Mouse (Mus musculus): ENCODE results near the gene Slirp. TPM values are rescaled to one million over a fixed set of nuclear protein-coding genes. Genes with fewer than 3 reads are reported as not detected.
A peak's percentile ranks its signal among the peaks of the same experiment; 100 is the strongest.
"Not testable (repeated sequence)": the region's sequence is repeated elsewhere in the genome, so short reads cannot be mapped to it uniquely, and the experiment has no call there.

The Slirp gene
- polyA plus RNA-seq, 1 experiment from 2014 or later: 290 TPM

DNA sequence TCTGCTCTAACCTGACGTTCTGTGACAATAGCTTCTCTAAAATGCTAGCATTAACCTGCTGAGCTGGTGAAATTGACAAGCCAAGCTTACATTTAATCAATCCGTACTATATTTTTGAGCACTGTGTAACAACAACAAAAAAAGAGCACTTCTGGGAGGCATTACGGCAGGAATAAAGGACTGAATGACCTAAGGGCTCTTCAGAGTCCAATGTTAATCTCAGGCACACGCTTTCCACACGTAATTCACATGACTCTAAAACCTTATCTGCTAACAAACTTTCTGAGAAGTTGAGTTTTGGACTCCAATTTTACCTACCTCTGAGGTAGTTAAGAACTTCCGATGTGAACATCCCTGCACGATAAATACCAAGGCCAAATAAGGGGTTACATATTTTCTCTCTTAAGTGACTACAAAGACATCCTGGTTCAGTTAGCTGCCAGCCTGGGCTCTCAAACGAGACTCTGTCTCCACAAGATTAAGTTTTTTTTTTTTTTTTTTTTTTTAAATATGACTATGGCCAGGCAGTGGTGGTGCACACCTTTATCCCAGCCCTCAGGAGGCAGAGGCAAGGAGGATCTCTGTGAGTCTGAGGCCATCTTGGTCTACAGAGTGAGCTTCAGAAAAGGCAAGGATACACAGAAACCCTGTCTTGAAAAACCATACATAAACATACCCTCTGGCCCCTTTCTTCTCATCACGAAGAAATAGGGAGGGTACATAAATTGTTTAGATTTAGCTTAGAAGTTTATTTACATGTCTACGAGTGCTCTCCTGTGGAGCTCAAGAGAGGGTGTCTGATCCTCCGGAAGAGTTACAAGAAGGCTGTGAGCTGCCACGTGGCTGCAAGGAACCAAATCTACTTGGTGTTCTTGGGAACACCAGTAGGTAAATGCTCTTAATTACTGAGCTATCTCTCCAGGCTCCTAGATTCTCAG is 1.2 kb upstream of the Slirp start:
- Histone ChIP-seq H3K9me3 (no peaks in the 10 kb centered on the region), H3K27ac (no peak overlapping the region), H3K36me3 (peaks cover 21% of the 10 kb centered on the region), H3K4me2 (replicated peaks) (peak overlapping the region; percentile 74), H3K4me1 (replicated peaks) (0 out of 2 replicates have a peak, but pooled peaks cover 8% of the 10 kb centered on the region), H3K27me3 (replicated peaks) (no peaks in the 10 kb centered on the region), H3K9ac (peak overlapping the region; percentile 87), H3K4me3 (replicated peaks) (peak overlapping the region; percentile 80)
- 18% methylated on average over 12 of the region's 12 CpGs for WGBS
- ATAC-seq: peak; percentile 42; the same call in 1 of the 2 replicates

DNA sequence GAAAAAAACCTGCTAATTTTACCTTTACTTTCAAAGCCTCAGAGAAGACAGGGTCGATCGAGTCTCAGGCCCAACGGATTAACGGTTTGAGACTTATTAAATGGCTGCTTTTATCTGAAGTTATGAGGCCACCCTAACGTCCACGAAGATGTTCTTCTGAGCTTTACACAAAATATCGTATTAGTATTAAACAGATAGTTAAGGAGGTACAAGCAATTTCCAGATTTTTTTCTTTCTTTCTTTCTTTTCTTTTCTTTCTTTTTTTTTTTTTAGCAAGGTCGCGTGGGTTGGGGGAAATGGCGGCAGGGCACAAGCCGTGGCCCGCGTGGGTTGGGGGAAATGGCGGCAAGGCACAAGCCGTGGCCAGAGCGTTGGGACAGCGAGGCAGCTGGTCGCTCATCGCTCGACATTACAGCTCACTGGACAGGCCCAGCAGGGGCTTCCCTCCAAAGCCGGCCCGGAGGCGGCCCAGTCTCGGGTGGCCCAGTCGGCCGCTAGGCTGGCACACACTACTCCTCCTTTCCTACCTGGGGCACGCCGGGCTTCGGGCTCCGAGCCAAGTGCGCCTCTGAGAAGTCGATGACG is 489 bp upstream of the Slirp start:
- H3K4me2 ChIP-seq (replicated peaks): peak overlapping the region; percentile 74
- under 1% methylated on average over 33 of the region's 33 CpGs for WGBS
- peaks cover 19% of the 10 kb centered on the region for H3K36me3 ChIP-seq
- no peaks in the 10 kb centered on the region for H3K9me3 ChIP-seq
- H3K4me3 ChIP-seq (replicated peaks): peak overlapping the region; percentile 80
- 0 out of 2 replicates have a peak, but pooled peaks cover 8% of the 10 kb centered on the region for H3K4me1 ChIP-seq (replicated peaks)
- H3K27ac ChIP-seq: peak overlapping the region; percentile 82
- ATAC-seq: peak; percentile 83
- H3K9ac ChIP-seq: peak overlapping the region; percentile 87
- H3K27me3 ChIP-seq (replicated peaks): no peaks in the 10 kb centered on the region

DNA sequence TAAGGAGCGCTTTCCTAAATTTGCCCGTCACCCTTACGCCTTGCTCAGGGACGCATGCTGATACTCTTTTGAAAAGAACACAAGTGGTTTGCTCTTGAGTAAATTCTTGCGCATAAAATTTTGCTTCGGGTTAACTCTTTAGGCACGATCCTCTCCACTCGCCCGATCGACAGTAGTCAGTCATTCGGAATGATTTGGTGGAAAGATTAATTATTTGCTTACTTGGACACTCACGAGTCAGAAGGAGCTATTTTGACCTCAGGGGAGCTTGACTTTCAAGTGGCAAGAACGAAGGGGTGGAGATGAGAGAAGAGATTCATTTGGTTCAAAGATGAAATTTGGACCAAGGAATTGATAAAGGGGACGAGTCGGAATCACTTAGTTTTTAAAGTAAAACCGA is 515 bp downstream of the Slirp start:
- ATAC-seq: no peak; the same call in 1 of the 2 replicates

DNA sequence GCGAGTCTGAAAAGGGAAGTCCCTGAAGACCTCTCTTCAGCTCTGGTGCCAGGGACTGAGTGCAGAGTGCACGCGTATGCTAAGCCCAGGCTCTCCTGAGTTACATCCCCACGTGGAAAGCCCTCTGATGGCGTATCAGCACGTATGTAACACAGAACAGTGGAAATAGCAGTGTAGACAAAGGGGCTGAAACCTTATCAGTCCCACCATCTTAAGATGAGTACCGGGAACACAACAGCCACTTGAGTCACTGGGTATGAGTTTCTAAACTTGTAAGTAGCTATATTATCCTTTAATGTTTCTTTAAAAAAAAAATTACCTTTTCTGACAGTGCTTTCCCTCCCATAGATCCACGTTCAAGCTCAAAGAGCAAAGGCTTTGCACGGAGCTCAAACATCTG is 5.8 kb downstream of the Slirp start:
- Histone ChIP-seq H3K9ac (no peak overlapping the region), H3K9me3 (no peaks in the 10 kb centered on the region), H3K4me1 (replicated peaks) (0 out of 2 replicates have a peak, but pooled peaks cover 3% of the 10 kb centered on the region), H3K4me2 (replicated peaks) (no peak overlapping the region), H3K4me3 (replicated peaks) (no peak overlapping the region), H3K27me3 (replicated peaks) (no peaks in the 10 kb centered on the region), H3K36me3 (peaks cover 43% of the 10 kb centered on the region), H3K27ac (no peak overlapping the region)
- WGBS: 86% methylated on average over 9 of the region's 9 CpGs
- ATAC-seq: no peak

More for the DNA sequence above, 515 bp downstream of the Slirp start:
- no peaks in the 10 kb centered on the region for H3K9me3 ChIP-seq
- 3% methylated on average over 16 of the region's 16 CpGs for WGBS
- H3K4me2 ChIP-seq (replicated peaks): peak overlapping the region; percentile 74
- H3K36me3 ChIP-seq: peaks cover 22% of the 10 kb centered on the region
- H3K27ac ChIP-seq: no peak overlapping the region
- 0 out of 2 replicates have a peak, but pooled peaks cover 8% of the 10 kb centered on the region for H3K4me1 ChIP-seq (replicated peaks)
- H3K27me3 ChIP-seq (replicated peaks): no peaks in the 10 kb centered on the region
- peak overlapping the region; percentile 80 for H3K4me3 ChIP-seq (replicated peaks)
- H3K9ac ChIP-seq: peak overlapping the region; percentile 87; the same call in 1 of the 2 replicates

DNA sequence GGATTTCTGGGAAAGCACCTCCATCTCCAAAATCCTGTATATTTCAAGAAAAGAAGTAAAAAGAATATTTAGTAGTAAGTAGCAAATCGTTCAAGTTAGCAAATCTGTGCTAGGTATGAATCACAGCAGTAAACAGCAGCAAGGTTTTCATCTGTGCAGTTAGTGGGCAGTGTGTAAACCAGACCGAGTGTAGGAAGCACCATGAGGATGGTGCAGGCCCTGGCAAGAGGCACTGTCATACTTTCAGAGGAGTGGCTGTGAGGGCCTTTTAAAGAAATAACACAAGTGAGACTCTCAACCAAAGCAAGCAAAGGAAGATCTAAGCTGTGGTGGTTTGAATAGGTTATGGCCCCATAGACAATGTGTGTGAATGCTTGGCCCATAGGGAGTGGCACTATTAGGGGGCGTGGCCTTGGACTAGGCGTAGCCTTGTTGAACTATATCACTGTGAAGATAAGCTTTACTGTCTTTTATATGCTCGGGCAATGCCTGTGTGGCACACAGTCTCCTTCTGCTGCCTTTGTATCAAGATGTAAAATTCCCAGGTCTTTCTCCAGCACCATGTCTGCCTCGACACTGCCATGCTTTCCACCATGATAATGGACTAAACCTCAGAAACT is 21.1 kb downstream of the Slirp start:
- peak; percentile 96 for ATAC-seq
- H3K4me3 ChIP-seq (replicated peaks): no peak overlapping the region
- peaks cover 33% of the 10 kb centered on the region for H3K36me3 ChIP-seq
- no peaks in the 10 kb centered on the region for H3K4me1 ChIP-seq (replicated peaks)
- no peaks in the 10 kb centered on the region for H3K9me3 ChIP-seq
- H3K4me2 ChIP-seq (replicated peaks): no peak overlapping the region
- no peak overlapping the region for H3K9ac ChIP-seq
- H3K27me3 ChIP-seq (replicated peaks): no peaks in the 10 kb centered on the region
- WGBS: 80% methylated on average over 6 of the region's 6 CpGs
- H3K27ac ChIP-seq: no peak overlapping the region

DNA sequence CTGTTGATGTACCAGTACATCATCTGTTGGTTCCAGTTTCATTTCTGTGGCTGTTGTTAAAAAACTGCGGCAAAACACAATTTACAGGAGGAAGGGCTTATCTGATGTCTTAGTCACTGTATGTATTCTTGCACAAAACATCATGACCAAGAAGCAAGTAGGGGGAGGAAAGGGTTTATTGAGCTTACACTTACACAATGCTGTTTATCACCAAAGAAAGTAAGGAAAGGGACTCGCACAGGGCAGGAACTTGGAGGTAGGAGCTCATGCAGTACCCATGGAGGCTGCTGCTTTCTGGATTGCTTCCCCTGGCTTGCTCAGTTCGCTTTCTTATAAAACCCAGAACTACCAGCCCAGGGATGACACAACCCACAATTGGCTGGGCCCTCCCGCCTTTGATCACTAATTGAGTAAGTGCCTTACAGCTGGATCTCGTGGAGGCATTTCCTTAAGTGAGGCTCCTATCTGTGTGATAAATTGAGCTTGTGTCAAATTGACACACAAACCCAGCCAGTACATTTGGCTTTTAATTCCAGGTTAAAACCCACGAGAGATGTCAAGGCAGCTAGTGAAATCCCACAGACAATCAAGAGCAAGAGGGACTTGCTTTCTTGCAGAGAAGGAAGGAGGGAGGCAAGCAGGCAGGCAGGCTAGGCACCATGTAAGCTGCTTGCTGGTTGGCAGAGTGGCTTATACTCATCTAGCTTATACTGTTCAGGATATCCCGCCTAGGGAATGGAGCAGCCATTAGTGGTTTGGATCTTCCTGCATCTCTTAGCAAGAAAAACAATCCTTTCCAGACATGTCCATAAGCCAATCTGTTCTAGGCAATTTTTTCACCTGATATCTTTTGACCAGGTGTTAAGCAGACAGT is 26.8 kb downstream of the Slirp start:
- no peak for ATAC-seq
- Histone ChIP-seq H3K4me2 (replicated peaks) (peak overlapping the region; percentile 60), H3K4me1 (replicated peaks) (peaks cover 9% of the 10 kb centered on the region), H3K27me3 (replicated peaks) (no peaks in the 10 kb centered on the region), H3K27ac (no peak overlapping the region), H3K4me3 (replicated peaks) (peak overlapping the region; percentile 79), H3K9me3 (no peaks in the 10 kb centered on the region), H3K9ac (peak overlapping the region; percentile 17; the same call in 1 of the 2 replicates), H3K36me3 (0 out of 2 replicates have a peak, but pooled peaks cover 2% of the 10 kb centered on the region)
- 50% methylated on average over 7 of the region's 7 CpGs for WGBS

DNA sequence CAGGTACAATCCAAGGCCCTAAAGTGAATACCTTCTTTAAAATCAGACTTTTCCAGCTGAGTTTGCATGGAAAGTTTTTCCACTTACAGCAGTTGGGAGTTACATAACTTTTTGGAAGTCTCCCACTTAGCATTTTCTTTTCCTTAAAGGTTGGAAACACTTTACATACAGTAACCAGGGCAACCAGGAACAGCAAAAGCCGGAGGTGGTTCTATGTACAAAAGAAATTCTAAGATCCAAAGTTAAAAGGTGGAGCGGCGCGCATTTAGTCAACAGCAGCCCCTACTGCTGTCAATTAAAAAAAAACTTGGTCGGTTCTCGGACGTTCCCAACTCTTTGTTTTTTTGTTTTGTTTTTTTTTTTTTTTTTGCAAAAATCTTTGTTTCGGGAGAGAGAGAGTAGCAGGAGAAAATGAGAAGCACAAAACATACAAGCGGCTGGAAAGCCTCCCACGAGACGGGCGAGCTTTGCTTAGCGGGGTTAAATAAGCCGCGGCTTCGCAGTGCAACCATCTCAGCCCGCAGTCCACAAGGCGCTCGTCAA is 27.8 kb downstream of the Slirp start:
- Histone ChIP-seq H3K9me3 (no peaks in the 10 kb centered on the region), H3K4me1 (replicated peaks) (peaks cover 9% of the 10 kb centered on the region), H3K27ac (peak overlapping the region; percentile 70), H3K27me3 (replicated peaks) (no peaks in the 10 kb centered on the region), H3K4me2 (replicated peaks) (peak overlapping the region; percentile 60), H3K4me3 (replicated peaks) (peak overlapping the region; percentile 79), H3K9ac (peak overlapping the region; percentile 94), H3K36me3 (0 out of 2 replicates have a peak, but pooled peaks cover 2% of the 10 kb centered on the region)
- no peak for ATAC-seq
- under 1% methylated on average over 19 of the region's 19 CpGs for WGBS

DNA sequence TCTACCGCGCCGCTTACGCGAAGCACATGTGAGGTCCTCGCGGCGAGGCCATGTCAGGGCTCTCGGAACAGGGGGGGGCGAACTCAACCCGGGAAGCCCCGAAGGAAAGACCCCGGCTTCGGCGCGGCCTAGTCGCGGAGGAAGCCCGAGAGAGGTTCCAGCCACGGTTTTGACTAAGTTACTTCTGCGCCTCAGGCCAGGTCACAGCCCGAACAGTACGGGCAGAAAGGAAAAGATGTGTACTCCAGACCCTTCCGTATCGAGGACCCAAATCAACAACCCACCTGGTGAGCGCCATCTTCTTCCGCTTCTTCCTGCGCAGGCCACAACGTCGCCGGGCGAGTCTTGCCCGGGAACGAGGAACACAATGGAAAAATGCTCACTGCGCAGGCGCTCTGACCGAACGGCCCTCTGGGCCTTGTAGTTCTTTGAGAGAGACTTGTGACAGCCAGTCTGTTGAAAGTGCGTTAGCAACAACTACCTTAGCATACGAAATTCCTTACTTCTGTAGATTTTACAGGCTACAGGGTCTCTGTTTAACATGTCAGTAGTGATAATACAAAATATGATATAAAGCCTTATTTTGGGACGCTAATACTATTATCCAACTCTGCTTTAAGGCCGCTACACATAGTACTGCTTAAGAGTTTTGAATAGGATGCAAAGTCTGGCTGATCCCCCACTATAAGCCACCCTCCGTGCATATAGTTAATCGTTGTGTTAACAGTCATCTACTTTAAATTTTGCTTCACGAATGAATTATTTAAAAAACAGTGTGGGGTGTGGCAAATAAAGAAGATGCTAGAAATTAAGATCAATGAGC is 28.5 kb downstream of the Slirp start, which contains the start of gene Snw1:
Gene Snw1 (minus strand): TSS at position 311 of the 823 bp plus-strand sequence.
- 3% methylated on average over 45 of the region's 45 CpGs for WGBS
- H3K4me1 ChIP-seq (replicated peaks): peaks cover 9% of the 10 kb centered on the region
- H3K4me2 ChIP-seq (replicated peaks): peak within 1 kb of the TSS; percentile 60
- no peaks in the 10 kb centered on the region for H3K27me3 ChIP-seq (replicated peaks)
- H3K9ac ChIP-seq: peak within 1 kb of the TSS; percentile 94
- peak; percentile 98 for ATAC-seq
- peak within 1 kb of the TSS; percentile 79 for H3K4me3 ChIP-seq (replicated peaks)
- H3K27ac ChIP-seq: peak within 1 kb of the TSS; percentile 70
- no peaks in the 10 kb centered on the region for H3K9me3 ChIP-seq
- H3K36me3 ChIP-seq: 0 out of 2 replicates have a peak, but pooled peaks cover 2% of the 10 kb centered on the region

DNA sequence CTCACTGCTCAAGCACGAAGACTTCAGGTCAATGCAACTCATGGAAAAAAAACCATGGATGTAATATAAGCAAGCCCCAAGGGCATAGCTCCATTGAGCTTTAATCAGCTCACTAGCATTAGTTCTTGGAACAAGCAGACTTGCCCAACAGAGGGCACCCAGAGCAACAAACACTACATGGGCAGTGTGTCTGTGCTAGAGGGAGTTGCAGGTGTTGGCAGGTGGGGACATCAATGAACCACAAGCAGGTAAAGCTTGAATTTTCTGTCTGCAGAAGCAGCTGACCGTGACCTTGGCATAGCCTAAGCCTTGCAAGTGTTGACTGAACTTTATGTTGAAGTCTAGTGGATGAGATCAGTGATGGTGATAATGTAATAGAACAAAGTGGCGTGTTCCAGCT is 31.1 kb downstream of the Slirp start:
- Histone ChIP-seq H3K27ac (no peak overlapping the region), H3K9ac (no peak overlapping the region), H3K4me1 (replicated peaks) (peaks cover 9% of the 10 kb centered on the region), H3K4me3 (replicated peaks) (no peak overlapping the region), H3K9me3 (no peaks in the 10 kb centered on the region), H3K36me3 (no peaks in the 10 kb centered on the region), H3K27me3 (replicated peaks) (no peaks in the 10 kb centered on the region), H3K4me2 (replicated peaks) (no peak overlapping the region)
- no peak for ATAC-seq
- WGBS: 83% methylated on average over 3 of the region's 3 CpGs

DNA sequence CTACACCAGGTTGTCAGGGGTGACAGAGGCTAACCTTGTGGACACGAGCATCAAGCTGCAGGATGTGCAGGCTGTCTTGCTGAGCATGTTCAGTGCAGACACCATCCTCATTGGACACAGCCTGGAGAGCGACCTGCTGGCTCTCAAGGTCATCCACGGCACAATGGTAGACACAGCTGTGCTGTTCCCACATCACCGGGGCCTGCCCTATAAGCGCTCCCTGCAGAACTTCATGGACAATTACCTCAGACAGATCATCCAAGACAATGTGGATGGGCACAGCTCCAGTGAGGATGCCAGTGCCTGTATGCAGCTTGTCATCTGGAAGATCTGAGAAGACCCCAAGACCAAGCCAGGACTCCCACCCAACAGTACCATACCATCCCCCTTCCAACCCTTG is 38.8 kb downstream of the Slirp start:
- not testable (repeated sequence) for H3K9me3 ChIP-seq; H3K9ac ChIP-seq; H3K27me3 ChIP-seq (replicated peaks); H3K4me2 ChIP-seq (replicated peaks); H3K4me1 ChIP-seq (replicated peaks); H3K36me3 ChIP-seq; H3K27ac ChIP-seq; H3K4me3 ChIP-seq (replicated peaks)
- peak; percentile 17; the same call in 1 of the 2 replicates for ATAC-seq
- 87% methylated on average over 5 of the region's 5 CpGs for WGBS
